Mouse (Mus musculus): ENCODE measurements around the gene Emc10. TPM values are rescaled to one million over a fixed set of nuclear protein-coding genes. Genes with fewer than 3 reads are reported as not detected.

Gene Emc10
- polyA plus RNA-seq, 1 experiment, result 26.0 TPM

GRCm38 (mm10) chr7:44527483-44528398, 31.4 kb upstream of the Emc10 start:
- H3K4me1 ChIP-seq (ENCODE audit: control insufficient read depth), result peaks cover 23% of the 10 kb centered on the region
- peaks cover 56% of the 10 kb centered on the region for H3K27me3 ChIP-seq (ENCODE audit: control insufficient read depth)

GRCm38 (mm10) chr7:44526414-44527154, 30.3 kb upstream of the Emc10 start:
- Histone ChIP-seq H3K4me3 (replicated peaks) (no peak overlapping the region), H3K36me3 (ENCODE audit: control insufficient read depth) (no peaks in the 10 kb centered on the region; the same call in 1 of the 2 replicates), H3K9me3 (ENCODE audit: control insufficient read depth, low read length) (no peaks in the 10 kb centered on the region), H3K4me1 (ENCODE audit: control insufficient read depth) (peaks cover 19% of the 10 kb centered on the region), H3K27me3 (ENCODE audit: control insufficient read depth) (peaks cover 66% of the 10 kb centered on the region)
- TF ChIP-seq TAL1 (IDR thresholded peaks at IDR 0.05; ENCODE audit: low read length) (no peak), GATA1 (IDR thresholded peaks at IDR 0.05; ENCODE audit: low read length) (no peak)

More at GRCm38 (mm10) chr7:44527483-44528398, 31.4 kb upstream of the Emc10 start:
- peak overlapping the region; percentile 63 for H3K4me3 ChIP-seq (replicated peaks)
- H3K9me3 ChIP-seq (ENCODE audit: control insufficient read depth, low read length), result no peaks in the 10 kb centered on the region
- TF ChIP-seq GATA1 (IDR thresholded peaks at IDR 0.05; ENCODE audit: low read length) (no peak), TAL1 (IDR thresholded peaks at IDR 0.05; ENCODE audit: low read length) (no peak)
- peaks cover 10% of the 10 kb centered on the region for H3K36me3 ChIP-seq (ENCODE audit: control insufficient read depth)

DNA sequence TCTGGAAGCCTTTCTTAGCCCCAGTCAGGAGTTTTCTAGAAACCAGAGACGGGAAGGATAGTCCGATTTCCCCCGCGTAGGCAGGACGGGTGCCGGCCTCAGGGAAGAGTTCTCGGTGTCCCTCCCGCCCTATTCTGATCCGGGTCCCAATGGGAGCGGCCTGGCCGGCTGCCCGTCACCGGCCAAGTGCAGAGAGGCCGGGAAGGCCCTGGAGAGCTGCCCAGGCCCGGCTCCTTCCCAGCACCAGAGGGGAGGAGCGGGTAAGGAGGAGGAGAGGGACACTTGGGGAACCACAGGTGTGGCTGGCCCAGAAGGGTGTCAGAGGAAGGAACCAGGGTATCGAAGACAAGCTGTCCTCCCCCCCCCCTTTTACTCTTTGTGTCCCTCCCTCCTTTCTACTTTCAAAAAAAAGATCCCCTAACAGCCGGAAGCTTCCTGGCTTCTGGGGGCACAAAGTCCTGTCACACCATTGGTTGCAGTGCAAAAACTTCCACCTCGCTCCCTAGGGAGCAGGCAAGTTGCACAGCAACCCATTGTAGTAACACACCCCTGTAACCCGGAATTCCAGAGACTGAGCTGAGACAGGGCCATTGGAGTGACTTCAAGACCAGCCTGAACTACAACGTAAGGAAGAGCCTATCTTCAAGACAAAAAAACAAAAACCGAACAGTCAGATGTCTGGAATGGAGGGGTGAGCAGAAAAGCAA, 28.9 kb upstream of the Emc10 start:
- Histone ChIP-seq H3K4me3 (replicated peaks) (no peak overlapping the region), H3K4me1 (ENCODE audit: control insufficient read depth) (peaks cover 19% of the 10 kb centered on the region), H3K36me3 (ENCODE audit: control insufficient read depth) (no peaks in the 10 kb centered on the region), H3K9me3 (ENCODE audit: control insufficient read depth, low read length) (no peaks in the 10 kb centered on the region), H3K27me3 (ENCODE audit: control insufficient read depth) (peaks cover 75% of the 10 kb centered on the region)
- TF ChIP-seq GATA1 (IDR thresholded peaks at IDR 0.05; ENCODE audit: low read length) (no peak), TAL1 (IDR thresholded peaks at IDR 0.05; ENCODE audit: low read length) (no peak)

GRCm38 (mm10) chr7:44524502-44524901, 28.2 kb upstream of the Emc10 start, which contains the start of gene Mybpc2:
Gene Mybpc2, minus strand, starts transcription at chr7:44524656.
- H3K4me1 ChIP-seq (ENCODE audit: control insufficient read depth), result peaks cover 19% of the 10 kb centered on the region
- H3K27me3 ChIP-seq (ENCODE audit: control insufficient read depth), result peaks cover 75% of the 10 kb centered on the region
- no peak within 1 kb of the TSS for H3K4me3 ChIP-seq (replicated peaks)
- no peak for TF ChIP-seq GATA1 (IDR thresholded peaks at IDR 0.05; ENCODE audit: low read length)
- TF ChIP-seq TAL1 (IDR thresholded peaks at IDR 0.05; ENCODE audit: low read length), result no peak
- no peaks in the 10 kb centered on the region for H3K36me3 ChIP-seq (ENCODE audit: control insufficient read depth)
- no peaks in the 10 kb centered on the region for H3K9me3 ChIP-seq (ENCODE audit: control insufficient read depth, low read length)

- Histone ChIP-seq H3K9me3 (ENCODE audit: control insufficient read depth, low read length) (no peaks in the 10 kb centered on the region), H3K4me1 (ENCODE audit: control insufficient read depth) (peaks cover 10% of the 10 kb centered on the region), H3K27me3 (ENCODE audit: control insufficient read depth) (peaks cover 71% of the 10 kb centered on the region), H3K4me3 (replicated peaks) (no peak overlapping the region), H3K36me3 (ENCODE audit: control insufficient read depth) (no peaks in the 10 kb centered on the region)
- TF ChIP-seq TAL1 (IDR thresholded peaks at IDR 0.05; ENCODE audit: low read length) (no peak), GATA1 (IDR thresholded peaks at IDR 0.05; ENCODE audit: low read length) (no peak)
Observed at GRCm38 (mm10) chr7:44523056-44523455, 26.7 kb upstream of the Emc10 start.

- TF ChIP-seq GATA1 (IDR thresholded peaks at IDR 0.05; ENCODE audit: low read length) (no peak), TAL1 (IDR thresholded peaks at IDR 0.05; ENCODE audit: low read length) (no peak)
- Histone ChIP-seq H3K9me3 (ENCODE audit: control insufficient read depth, low read length) (no peaks in the 10 kb centered on the region), H3K36me3 (ENCODE audit: control insufficient read depth) (no peaks in the 10 kb centered on the region), H3K4me3 (replicated peaks) (no peak overlapping the region), H3K4me1 (ENCODE audit: control insufficient read depth) (no peaks in the 10 kb centered on the region; the same call in none of the 2 replicates), H3K27me3 (ENCODE audit: control insufficient read depth) (peaks cover 64% of the 10 kb centered on the region)
Observed at GRCm38 (mm10) chr7:44521710-44522109, 25.4 kb upstream of the Emc10 start.

- Histone ChIP-seq H3K36me3 (ENCODE audit: control insufficient read depth) (no peaks in the 10 kb centered on the region), H3K27me3 (ENCODE audit: control insufficient read depth) (peaks cover 62% of the 10 kb centered on the region), H3K9me3 (ENCODE audit: control insufficient read depth, low read length) (no peaks in the 10 kb centered on the region), H3K4me3 (replicated peaks) (no peak overlapping the region), H3K4me1 (ENCODE audit: control insufficient read depth) (no peaks in the 10 kb centered on the region; the same call in none of the 2 replicates)
- TF ChIP-seq TAL1 (IDR thresholded peaks at IDR 0.05; ENCODE audit: low read length) (no peak), GATA1 (IDR thresholded peaks at IDR 0.05; ENCODE audit: low read length) (no peak)
Observed at GRCm38 (mm10) chr7:44520990-44521389, 24.7 kb upstream of the Emc10 start.

DNA sequence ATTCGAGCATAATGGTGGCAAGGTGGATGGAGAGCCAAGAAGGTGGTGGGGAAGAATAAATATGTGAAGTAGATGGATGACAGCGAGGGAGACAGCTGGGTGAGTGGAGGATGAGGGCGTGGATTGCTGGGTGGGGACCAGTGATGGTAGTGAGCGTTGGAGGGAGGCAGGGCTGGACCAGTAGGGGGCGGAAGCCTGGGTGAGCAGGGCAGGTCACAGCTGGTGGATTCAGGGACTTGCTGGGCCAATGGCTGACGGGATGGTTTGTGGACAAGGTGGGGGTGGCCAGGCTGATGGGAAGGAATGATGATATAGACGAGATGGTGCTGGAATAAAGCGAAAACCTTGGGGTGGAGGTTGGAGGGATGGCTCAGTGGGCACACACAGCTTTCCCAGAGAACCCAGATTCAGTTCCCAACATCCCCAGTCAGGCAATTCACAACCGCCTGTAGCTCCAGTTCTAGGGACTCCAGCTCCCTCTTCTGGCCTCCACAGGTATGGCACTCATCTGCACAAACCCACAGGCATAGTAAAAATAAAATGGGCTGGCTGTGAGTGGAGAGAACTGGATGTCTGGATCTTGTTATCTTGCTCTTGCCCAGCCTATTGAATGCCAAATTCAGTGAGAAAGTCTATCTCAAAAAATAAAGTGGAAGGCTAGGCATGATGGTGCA, 23.0 kb upstream of the Emc10 start:
- H3K27me3 ChIP-seq (ENCODE audit: control insufficient read depth), result peaks cover 55% of the 10 kb centered on the region
- no peaks in the 10 kb centered on the region for H3K9me3 ChIP-seq (ENCODE audit: control insufficient read depth, low read length)
- H3K4me3 ChIP-seq (replicated peaks), result no peak overlapping the region
- no peak for TF ChIP-seq GATA1 (IDR thresholded peaks at IDR 0.05; ENCODE audit: low read length)
- no peak for TF ChIP-seq TAL1 (IDR thresholded peaks at IDR 0.05; ENCODE audit: low read length)
- H3K4me1 ChIP-seq (ENCODE audit: control insufficient read depth), result no peaks in the 10 kb centered on the region; the same call in none of the 2 replicates
- no peaks in the 10 kb centered on the region for H3K36me3 ChIP-seq (ENCODE audit: control insufficient read depth)

Measured in erythroblast, embryonic 14.5 days (primary cell).